Mouse (Mus musculus) heart, embryonic 16.5 days (tissue): Measurements from ENCODE around the gene Agbl4. TPM values are rescaled to one million over a fixed set of nuclear protein-coding genes. Genes with fewer than 3 reads are reported as not detected.

Experiments
- ATAC-seq: fragments of 200-750 bp; cut with Nextera tagmentation; replicated peaks from 2 replicates; pipeline ENCODE4 v1.8.0; 2017; ENCODE audit warnings: moderate number of reproducible peaks; ENCODE audit not compliant: insufficient read depth, low FRiP score; ENCODE audit errors: extremely low read depth
- H3K27ac ChIP-seq: fragments of 300-500 bp; sonication (generic); 2 replicates; pipeline ENCODE4 v1.5.1; 2014; ENCODE audit warnings: mild to moderate bottlenecking, low read length, control low read depth, moderate library complexity
- H3K27me3 ChIP-seq: fragments of 300-500 bp; sonication (generic); 2 replicates; pipeline ENCODE4 v1.6.1; 2014; ENCODE audit warnings: low read length, mixed read lengths; ENCODE audit not compliant: control insufficient read depth, insufficient read depth
- H3K36me3 ChIP-seq: fragments of 300-500 bp; sonication (generic); 2 replicates; pipeline ENCODE4 v1.6.1; 2014; ENCODE audit not compliant: control insufficient read depth, insufficient read depth
- H3K4me1 ChIP-seq: fragments of 300-500 bp; sonication (generic); 2 replicates; pipeline ENCODE4 v1.6.1; 2014; ENCODE audit warnings: low read length, mixed read lengths; ENCODE audit not compliant: control insufficient read depth, insufficient read depth
- H3K4me2 ChIP-seq: fragments of 300-500 bp; sonication (generic); 2 replicates; pipeline ENCODE4 v1.6.1; 2014; ENCODE audit warnings: low read depth, mild to moderate bottlenecking, control low read depth, low read length
- H3K4me3 ChIP-seq: fragments of 300-500 bp; sonication (generic); 2 replicates; pipeline ENCODE4 v1.5.1; 2014; ENCODE audit warnings: mild to moderate bottlenecking, control low read depth, low read length
- H3K9ac ChIP-seq: fragments of 300-500 bp; sonication (generic); 2 replicates; pipeline ENCODE4 v1.6.1; 2014; ENCODE audit warnings: low read length, control low read depth
- H3K9me3 ChIP-seq: fragments of 300-500 bp; sonication (generic); replicated peaks from 2 replicates; pipeline ENCODE4 v1.6.1; 2016; ENCODE audit warnings: low read length; ENCODE audit not compliant: control insufficient read depth
- WGBS: fragments of 180-500 bp; shearing (Covaris S2); extraction: QIAGEN DNeasy Blood & Tissue Kit; methylation state at CpG from one replicate; pipeline ENCODE4 v1.1.7; 2014; 5-methylcytosine and 5-hydroxymethylcytosine counted together
- polyA plus RNA-seq: library from polyadenylated mRNA; unstranded; fragments of >200 nt; fragmentation: Nextera tagmentation; extraction: Ambion mirVana; gene quantifications from 2 replicates; pipeline ENCODE4 v1.2.1, GENCODE M21; 2015

Agbl4 gene
- polyA plus RNA-seq, 1 experiment from 2014 or later, result 0.97 TPM

DNA sequence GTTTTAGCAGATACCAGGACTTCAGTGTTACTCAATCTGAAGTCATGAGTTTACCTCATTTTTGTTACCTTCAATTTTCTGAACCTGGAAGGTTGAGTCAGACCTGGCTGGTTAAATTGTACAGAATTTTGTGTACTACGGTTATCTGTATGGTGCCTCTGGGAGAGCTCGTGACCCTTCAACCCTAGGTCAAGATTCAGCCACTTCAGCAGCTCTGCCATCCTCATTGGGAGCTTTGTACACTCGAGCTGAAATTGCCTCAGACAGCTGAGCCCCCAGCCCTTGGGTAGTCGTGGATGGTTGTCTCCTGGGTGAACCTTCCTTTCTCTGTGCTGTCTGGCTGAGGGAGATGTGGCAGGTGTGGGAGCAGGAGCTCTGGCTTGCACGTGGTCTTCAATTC, 1034.6 kb downstream of the Agbl4 start:
- Histone ChIP-seq H3K36me3 (peaks cover 18% of the 10 kb centered on the region), H3K9me3 (no peaks in the 10 kb centered on the region), H3K27ac (no peak overlapping the region), H3K9ac (no peak overlapping the region), H3K4me1 (no peaks in the 10 kb centered on the region), H3K4me3 (no peak overlapping the region), H3K4me2 (no peak overlapping the region), H3K27me3 (no peaks in the 10 kb centered on the region)
- ATAC-seq, result no peak
- 71% methylated on average over 5 of the region's 5 CpGs for WGBS

DNA sequence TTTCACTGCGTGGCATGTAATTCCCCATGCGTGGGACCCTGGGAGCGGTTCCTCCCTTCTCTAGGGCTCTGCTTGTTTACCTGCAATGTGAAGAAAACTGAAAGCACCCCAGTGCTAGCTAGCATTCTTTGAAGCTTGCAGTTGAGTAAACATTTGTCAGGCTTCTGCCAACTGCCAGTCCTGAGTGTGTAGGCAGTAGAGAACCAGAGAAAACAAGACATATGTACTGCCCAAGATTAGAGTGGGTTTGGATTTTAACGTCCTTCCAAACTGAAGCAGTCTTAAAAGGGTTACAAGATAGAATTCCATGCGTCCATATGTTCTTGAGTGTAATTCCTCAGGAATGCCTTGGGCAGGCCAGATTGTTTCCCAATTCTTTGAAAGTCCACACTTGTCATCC, 1035.0 kb downstream of the Agbl4 start:
- Histone ChIP-seq H3K4me3 (no peak overlapping the region), H3K9ac (no peak overlapping the region), H3K36me3 (peaks cover 20% of the 10 kb centered on the region), H3K27me3 (no peaks in the 10 kb centered on the region), H3K9me3 (no peaks in the 10 kb centered on the region), H3K27ac (no peak overlapping the region), H3K4me1 (no peaks in the 10 kb centered on the region), H3K4me2 (no peak overlapping the region)
- no peak for ATAC-seq
- WGBS, result 74% methylated on average over 5 of the region's 5 CpGs

DNA sequence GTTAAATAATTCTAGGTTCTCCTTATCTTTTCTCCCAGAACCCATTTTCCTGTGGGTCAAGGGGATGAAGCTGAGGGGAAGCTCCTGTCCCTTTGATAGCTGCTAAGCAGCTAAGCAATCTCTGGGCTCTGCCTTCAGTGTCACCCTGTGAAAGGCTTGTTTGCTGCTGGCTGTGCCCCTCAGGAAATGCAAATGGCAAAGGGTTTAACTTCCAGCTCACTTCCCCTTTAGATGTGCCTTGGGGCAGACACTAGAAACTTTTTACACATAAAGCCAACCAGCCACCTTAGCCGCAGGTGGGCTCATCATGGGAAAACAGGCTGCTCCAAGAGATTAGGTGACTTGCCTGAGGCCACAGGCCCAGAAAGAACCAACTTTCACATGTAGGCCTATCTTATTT, 1044.2 kb downstream of the Agbl4 start:
- H3K9ac ChIP-seq, result no peak overlapping the region
- H3K4me1 ChIP-seq, result peaks cover 31% of the 10 kb centered on the region
- no peak for ATAC-seq
- peaks cover 3% of the 10 kb centered on the region; the same call in 1 of the 2 replicates for H3K36me3 ChIP-seq
- no peak overlapping the region for H3K4me3 ChIP-seq
- H3K9me3 ChIP-seq, result no peaks in the 10 kb centered on the region
- H3K27me3 ChIP-seq, result no peaks in the 10 kb centered on the region
- H3K27ac ChIP-seq, result peak overlapping the region; percentile 46
- WGBS, result 76% methylated on average over 1 of the region's 1 CpGs
- H3K4me2 ChIP-seq, result no peak overlapping the region

DNA sequence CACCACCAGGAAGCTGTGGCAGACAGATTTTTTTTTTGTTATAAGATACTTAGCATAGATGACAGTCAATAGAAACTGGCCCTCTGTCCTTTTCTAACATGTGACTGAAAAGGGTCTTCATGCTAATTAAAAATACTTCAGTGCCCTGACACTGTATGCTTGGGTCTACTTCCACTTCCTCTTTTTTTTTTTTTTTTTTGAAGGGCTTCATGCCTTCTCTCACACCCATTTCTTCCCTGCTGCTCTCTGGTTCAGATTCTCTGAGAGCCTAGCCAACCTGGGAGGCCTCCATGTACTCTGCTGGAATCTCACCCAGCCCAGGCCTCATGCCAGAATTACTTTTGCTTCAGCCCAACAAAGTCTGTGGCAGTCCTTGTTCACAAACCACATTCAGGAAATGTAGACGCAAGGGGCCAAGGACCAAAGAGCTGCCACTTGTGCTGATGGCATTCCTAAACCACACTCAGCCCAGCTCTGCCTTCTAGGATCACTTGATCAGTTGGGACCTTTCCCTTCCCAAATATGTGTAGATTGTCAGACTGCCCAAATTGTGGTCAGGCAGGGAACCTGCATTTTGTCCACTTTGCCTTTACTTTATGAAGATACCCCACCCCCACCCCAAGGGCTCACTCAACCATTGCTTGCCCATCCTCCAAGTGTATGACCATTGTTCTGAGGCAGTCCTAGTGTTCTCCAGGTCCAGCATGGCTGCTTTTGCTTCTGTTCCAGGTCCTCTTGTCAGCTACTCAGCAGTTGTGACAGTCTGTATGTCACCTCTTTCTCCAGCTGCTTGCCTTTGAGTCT, 1045.2 kb downstream of the Agbl4 start:
- H3K9ac ChIP-seq, result no peak overlapping the region
- H3K9me3 ChIP-seq, result no peaks in the 10 kb centered on the region
- peak overlapping the region; percentile 69 for H3K27ac ChIP-seq
- no peaks in the 10 kb centered on the region for H3K27me3 ChIP-seq
- no peak overlapping the region for H3K4me3 ChIP-seq
- WGBS, result 28% methylated on average over 1 of the region's 1 CpGs
- peak; percentile 68 for ATAC-seq
- peaks cover 31% of the 10 kb centered on the region for H3K4me1 ChIP-seq
- no peak overlapping the region for H3K4me2 ChIP-seq
- no peaks in the 10 kb centered on the region; the same call in 1 of the 2 replicates for H3K36me3 ChIP-seq

DNA sequence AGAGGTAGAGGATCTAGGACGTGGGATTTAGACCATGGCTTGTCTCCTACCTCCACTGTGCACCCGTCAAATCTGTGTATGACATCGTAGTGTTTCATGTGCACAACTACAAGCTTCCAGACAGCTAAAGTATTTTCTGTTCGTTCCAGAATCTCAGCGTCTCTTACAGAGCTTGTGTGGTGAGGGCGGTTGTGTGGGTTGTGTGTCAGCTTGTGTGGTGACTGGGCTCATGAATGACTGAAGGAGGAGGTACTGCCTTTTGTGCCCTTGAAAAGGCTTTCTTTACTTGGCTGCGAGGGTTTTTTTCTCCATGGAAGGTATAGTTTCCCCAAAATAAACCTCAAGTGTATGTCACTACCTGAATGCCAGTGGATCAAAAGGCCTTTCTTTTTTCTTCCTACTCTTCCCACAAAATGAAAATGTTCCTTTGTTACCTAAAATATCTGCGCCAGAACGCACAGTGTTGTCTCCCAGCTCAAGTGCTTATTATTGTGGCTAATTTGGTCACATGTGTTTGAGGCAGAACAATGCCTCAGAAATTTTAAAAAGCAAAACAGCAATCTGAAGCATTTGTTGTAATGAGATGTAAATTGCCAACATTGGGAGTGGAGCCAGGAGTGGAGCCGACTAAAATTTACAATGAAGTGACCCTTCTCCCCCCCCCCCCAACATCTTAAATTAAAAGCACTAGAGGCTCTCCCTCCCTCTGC, 1046.6 kb downstream of the Agbl4 start:
- peak overlapping the region; percentile 43; the same call in 1 of the 2 replicates for H3K27ac ChIP-seq
- no peak overlapping the region for H3K4me2 ChIP-seq
- no peaks in the 10 kb centered on the region for H3K36me3 ChIP-seq
- no peak for ATAC-seq
- H3K9ac ChIP-seq, result no peak overlapping the region
- H3K4me1 ChIP-seq, result peaks cover 31% of the 10 kb centered on the region
- H3K4me3 ChIP-seq, result no peak overlapping the region
- H3K27me3 ChIP-seq, result no peaks in the 10 kb centered on the region
- 62% methylated on average over 10 of the region's 10 CpGs for whole genome bisulfite sequencing
- H3K9me3 ChIP-seq, result no peaks in the 10 kb centered on the region

DNA sequence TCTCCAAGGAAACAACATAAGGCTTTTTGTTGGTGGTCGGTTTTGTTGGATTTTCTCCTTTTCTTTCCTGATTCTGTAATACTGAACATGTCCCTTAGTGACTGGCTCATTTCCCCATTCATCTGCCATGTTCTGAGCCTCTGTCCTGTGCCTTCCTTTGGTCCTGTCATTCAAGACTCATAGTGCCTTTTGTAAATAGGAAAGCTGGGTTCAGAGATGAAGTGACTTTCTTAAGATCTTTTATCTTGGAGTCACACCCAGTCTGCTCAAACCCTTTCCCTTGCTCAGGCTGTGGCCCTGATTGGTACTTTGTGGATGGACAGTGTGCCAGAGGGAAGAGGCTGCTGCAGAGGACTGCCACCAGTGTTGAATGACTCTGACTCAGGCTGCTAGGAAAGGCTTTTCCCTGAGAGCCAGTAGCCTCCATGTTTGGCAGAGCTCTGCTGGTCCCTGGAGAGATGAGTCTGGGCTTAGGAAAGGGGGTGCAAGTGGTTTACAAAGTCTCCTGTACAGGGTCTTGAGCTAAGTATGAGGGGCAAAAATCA, 1047.2 kb downstream of the Agbl4 start:
- Histone ChIP-seq H3K36me3 (no peaks in the 10 kb centered on the region), H3K4me3 (no peak overlapping the region), H3K27ac (no peak overlapping the region), H3K9ac (no peak overlapping the region), H3K27me3 (no peaks in the 10 kb centered on the region), H3K9me3 (no peaks in the 10 kb centered on the region), H3K4me1 (peaks cover 31% of the 10 kb centered on the region), H3K4me2 (no peak overlapping the region)
- ATAC-seq, result no peak
- 82% methylated on average over 1 of the region's 1 CpGs for WGBS

DNA sequence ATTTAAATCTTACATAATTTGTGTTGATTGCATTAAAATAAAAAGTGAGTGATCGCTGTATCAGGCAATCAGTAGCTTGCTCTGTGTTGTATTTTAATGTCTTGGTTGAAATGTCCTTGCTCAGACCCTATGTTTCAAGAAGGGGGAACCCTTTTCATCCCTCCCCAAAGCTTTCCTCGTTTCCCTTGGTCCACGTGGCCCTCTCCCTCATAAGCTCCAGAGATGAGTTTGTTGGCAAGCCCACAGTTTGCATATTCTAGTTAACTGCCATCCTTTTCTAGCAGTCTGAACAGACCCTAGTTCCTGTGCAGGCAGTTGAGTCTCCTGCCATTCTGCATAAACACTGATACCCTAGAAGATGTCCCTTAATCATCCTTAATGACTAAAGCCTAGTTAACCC, 1050.5 kb downstream of the Agbl4 start:
- no peaks in the 10 kb centered on the region for H3K36me3 ChIP-seq
- no peak overlapping the region for H3K9ac ChIP-seq
- no peaks in the 10 kb centered on the region for H3K9me3 ChIP-seq
- no peak for ATAC-seq
- no peak overlapping the region for H3K4me2 ChIP-seq
- H3K4me3 ChIP-seq, result no peak overlapping the region
- H3K27ac ChIP-seq, result no peak overlapping the region
- no peaks in the 10 kb centered on the region for H3K27me3 ChIP-seq
- H3K4me1 ChIP-seq, result peaks cover 17% of the 10 kb centered on the region
- WGBS, result 83% methylated on average over 3 of the region's 3 CpGs

DNA sequence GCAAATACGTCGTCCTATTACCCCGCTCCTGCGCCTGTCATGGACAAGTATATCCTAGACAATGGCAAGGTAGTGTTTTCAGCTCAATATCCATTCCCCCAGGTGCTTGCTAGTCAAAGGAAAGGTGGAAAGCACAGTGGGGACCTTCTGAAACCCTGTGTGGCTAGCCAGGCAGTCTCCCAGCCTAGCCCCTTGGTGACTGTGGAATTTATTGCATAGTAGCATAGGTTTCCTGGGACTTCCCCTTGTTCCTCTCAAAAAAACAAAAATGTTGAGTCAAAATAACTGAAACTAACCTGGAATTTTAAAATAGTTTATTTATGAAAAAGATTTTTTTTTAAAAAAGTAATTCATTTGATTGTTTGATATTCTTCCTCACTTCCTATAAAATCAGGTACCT, 1051.1 kb downstream of the Agbl4 start:
- WGBS, result 94% methylated on average over 4 of the region's 4 CpGs
- Histone ChIP-seq H3K9ac (no peak overlapping the region), H3K4me3 (no peak overlapping the region), H3K9me3 (no peaks in the 10 kb centered on the region), H3K27ac (no peak overlapping the region), H3K27me3 (no peaks in the 10 kb centered on the region), H3K4me2 (no peak overlapping the region), H3K36me3 (no peaks in the 10 kb centered on the region), H3K4me1 (peaks cover 16% of the 10 kb centered on the region)
- ATAC-seq, result no peak
